Mouse (Mus musculus): ENCODE data around the gene Bhlha9. TPM values are rescaled to one million over a fixed set of nuclear protein-coding genes. Genes with fewer than 3 reads are reported as not detected.

Gene Bhlha9
- polyA plus RNA-seq, 1 experiment from 2014 or later = 16.2 TPM

- Histone ChIP-seq H3K4me2 (ENCODE audit: low read depth, severe bottlenecking) (no peak overlapping the region), H3K36me3 (ENCODE audit: control insufficient read depth, insufficient read depth, low read length) (no peaks in the 10 kb centered on the region), H3K4me1 (ENCODE audit: control insufficient read depth, insufficient read depth, low read length) (peaks cover 2% of the 10 kb centered on the region; the same call in 1 of the 2 replicates), H3K9me3 (ENCODE audit: control insufficient read depth, low read length) (no peaks in the 10 kb centered on the region), H3K27ac (replicated peaks; ENCODE audit: low read depth, low read length) (no peak overlapping the region), H3K27me3 (ENCODE audit: control insufficient read depth, insufficient read depth, low read length) (no peaks in the 10 kb centered on the region), H3K9ac (ENCODE audit: low read length) (no peak overlapping the region), H3K4me3 (ENCODE audit: low read depth, low read length) (no peak overlapping the region)
- DNase-seq (ENCODE audit: low spot score) (no peak), ATAC-seq (ENCODE audit: insufficient number of reproducible peaks, low FRiP score, low TSS enrichment, low read depth) (no peak)
- 87% methylated on average over 3 of the region's 3 CpGs for WGBS
Observed at GRCm38 (mm10) chr11:76707656-76708055, 35.4 kb downstream of the Bhlha9 start.

GRCm38 (mm10) chr11:76708066-76708465, 35.8 kb downstream of the Bhlha9 start:
- no peaks in the 10 kb centered on the region for H3K9me3 ChIP-seq (ENCODE audit: control insufficient read depth, low read length)
- H3K36me3 ChIP-seq (ENCODE audit: control insufficient read depth, insufficient read depth, low read length) = no peaks in the 10 kb centered on the region
- WGBS = 82% methylated on average over 1 of the region's 1 CpGs
- no peak overlapping the region for H3K9ac ChIP-seq (ENCODE audit: low read length)
- no peak overlapping the region for H3K4me2 ChIP-seq (ENCODE audit: low read depth, severe bottlenecking)
- ATAC-seq (ENCODE audit: insufficient number of reproducible peaks, low FRiP score, low TSS enrichment, low read depth) (no peak), DNase-seq (ENCODE audit: low spot score) (no peak)
- H3K27ac ChIP-seq (replicated peaks; ENCODE audit: low read depth, low read length) = no peak overlapping the region
- no peaks in the 10 kb centered on the region for H3K27me3 ChIP-seq (ENCODE audit: control insufficient read depth, insufficient read depth, low read length)
- no peak overlapping the region for H3K4me3 ChIP-seq (ENCODE audit: low read depth, low read length)
- H3K4me1 ChIP-seq (ENCODE audit: control insufficient read depth, insufficient read depth, low read length) = peaks cover 2% of the 10 kb centered on the region; the same call in 1 of the 2 replicates

GRCm38 (mm10) chr11:76708881-76709280, 36.6 kb downstream of the Bhlha9 start:
- WGBS = 32% methylated on average over 1 of the region's 1 CpGs
- Histone ChIP-seq H3K4me2 (ENCODE audit: low read depth, severe bottlenecking) (no peak overlapping the region), H3K27me3 (ENCODE audit: control insufficient read depth, insufficient read depth, low read length) (no peaks in the 10 kb centered on the region), H3K4me3 (ENCODE audit: low read depth, low read length) (no peak overlapping the region), H3K4me1 (ENCODE audit: control insufficient read depth, insufficient read depth, low read length) (peaks cover 2% of the 10 kb centered on the region; the same call in 1 of the 2 replicates), H3K36me3 (ENCODE audit: control insufficient read depth, insufficient read depth, low read length) (no peaks in the 10 kb centered on the region), H3K27ac (replicated peaks; ENCODE audit: low read depth, low read length) (no peak overlapping the region), H3K9me3 (ENCODE audit: control insufficient read depth, low read length) (no peaks in the 10 kb centered on the region), H3K9ac (ENCODE audit: low read length) (no peak overlapping the region)
- no peak for ATAC-seq (ENCODE audit: insufficient number of reproducible peaks, low FRiP score, low TSS enrichment, low read depth)
- DNase-seq (ENCODE audit: low spot score) = no peak

- no peak overlapping the region for H3K4me3 ChIP-seq (ENCODE audit: low read depth, low read length)
- no peak for ATAC-seq (ENCODE audit: insufficient number of reproducible peaks, low FRiP score, low TSS enrichment, low read depth)
- WGBS = 38% methylated on average over 10 of the region's 17 CpGs
Observed at GRCm38 (mm10) chr11:76709625-76710452, 37.6 kb downstream of the Bhlha9 start.

GRCm38 (mm10) chr11:76717000-76717399, 44.7 kb downstream of the Bhlha9 start:
- H3K4me2 ChIP-seq (ENCODE audit: low read depth, severe bottlenecking) = no peak overlapping the region
- DNase-seq (ENCODE audit: low spot score) (no peak), ATAC-seq (ENCODE audit: insufficient number of reproducible peaks, low FRiP score, low TSS enrichment, low read depth) (no peak)
- H3K9me3 ChIP-seq (ENCODE audit: control insufficient read depth, low read length) = no peaks in the 10 kb centered on the region
- H3K4me3 ChIP-seq (ENCODE audit: low read depth, low read length) = no peak overlapping the region
- no peaks in the 10 kb centered on the region for H3K36me3 ChIP-seq (ENCODE audit: control insufficient read depth, insufficient read depth, low read length)
- 77% methylated on average over 4 of the region's 4 CpGs for WGBS
- H3K27ac ChIP-seq (replicated peaks; ENCODE audit: low read depth, low read length) = no peak overlapping the region
- H3K4me1 ChIP-seq (ENCODE audit: control insufficient read depth, insufficient read depth, low read length) = 0 out of 2 replicates have a peak, but pooled peaks cover 3% of the 10 kb centered on the region
- H3K27me3 ChIP-seq (ENCODE audit: control insufficient read depth, insufficient read depth, low read length) = no peaks in the 10 kb centered on the region
- H3K9ac ChIP-seq (ENCODE audit: low read length) = no peak overlapping the region

More at GRCm38 (mm10) chr11:76709625-76710452, 37.6 kb downstream of the Bhlha9 start:
- no peaks in the 10 kb centered on the region for H3K36me3 ChIP-seq (ENCODE audit: control insufficient read depth, insufficient read depth, low read length)
- H3K4me2 ChIP-seq (ENCODE audit: low read depth, severe bottlenecking) = no peak overlapping the region
- H3K27ac ChIP-seq (replicated peaks; ENCODE audit: low read depth, low read length) = no peak overlapping the region
- no peak overlapping the region for H3K9ac ChIP-seq (ENCODE audit: low read length)
- H3K27me3 ChIP-seq (ENCODE audit: control insufficient read depth, insufficient read depth, low read length) = no peaks in the 10 kb centered on the region
- peaks cover 2% of the 10 kb centered on the region; the same call in 1 of the 2 replicates for H3K4me1 ChIP-seq (ENCODE audit: control insufficient read depth, insufficient read depth, low read length)
- DNase-seq (ENCODE audit: low spot score) = peak; percentile 39
- H3K9me3 ChIP-seq (ENCODE audit: control insufficient read depth, low read length) = no peaks in the 10 kb centered on the region

Other genes with a start within 250 kb of the Bhlha9 start
- 45.2 and 50.1 TPM in 2 replicates for gene Abr, start 50.2 kb upstream of the Bhlha9 start, polyA plus RNA-seq (2014; fragmentation: Nextera tagmentation; extraction: Ambion mirVana)
- 0.08 and 0.20 TPM in 2 replicates for gene Trarg1, start 7.3 kb downstream of the Bhlha9 start, polyA plus RNA-seq (2014; fragmentation: Nextera tagmentation; extraction: Ambion mirVana)
- gene Gosr1, start 91.1 kb downstream of the Bhlha9 start, polyA plus RNA-seq (2014; fragmentation: Nextera tagmentation; extraction: Ambion mirVana) = 32.7 and 33.7 TPM in 2 replicates
- 14.3 and 14.8 TPM in 2 replicates for gene Cpd, start 174.5 kb downstream of the Bhlha9 start, polyA plus RNA-seq (2014; fragmentation: Nextera tagmentation; extraction: Ambion mirVana)
- gene Tmigd1, start 229.7 kb downstream of the Bhlha9 start, polyA plus RNA-seq (2014; fragmentation: Nextera tagmentation; extraction: Ambion mirVana) = not detected in 2 replicates

Data from limb, embryonic 11.5 days (tissue).